Mouse (Mus musculus): ENCODE data around the gene Stat5b.

- TF ChIP-seq POLR2A (IDR thresholded peaks at IDR 0.05; ENCODE audit: insufficient read depth, low read depth, low read length) (no peak), CTCF (IDR thresholded peaks at IDR 0.05; ENCODE audit: insufficient read depth, low read depth, low read length) (no peak)
Measured at GRCm38 (mm10) chr11:100892435-100892834, 41.9 kb upstream of the Stat5b start.
